ENCODE assay signal across 11 mouse cellular contexts in genomic region chr11:116738411-116738810, GRCm38 (mm10). TPM values are rescaled to one million over a fixed set of nuclear protein-coding genes. Genes with fewer than 3 reads are reported as not detected.
DNase-seq lines count a peak whose midpoint lies in the region; ATAC-seq and TF ChIP-seq lines count a peak whose summit lies in the region.
"Had no signal": no experiment of that assay in that cellular context is flagged by ENCODE, and none has a peak within 500 bp of the region (broad histone marks: within the 10 kb centered on the region; RNA-seq: fewer than 3 reads in every experiment).

No protein-coding gene starts in this region.

- no peaks in the 10 kb centered on the region for H3K4me1 ChIP-seq in liver, embryonic 11.5 days (replicated peaks; ENCODE audit: control insufficient read depth, insufficient read depth, low read length)
- H3K4me1 ChIP-seq in lung, postnatal 0 days (ENCODE audit: insufficient read depth, low read depth, low read length) = no peaks in the 10 kb centered on the region
- H3K4me1 ChIP-seq: embryonic facial prominence, embryonic 15.5 days had no signal

- no peak for TF ChIP-seq EP300 in lung, postnatal 0 days (IDR thresholded peaks at IDR 0.05)

- no peaks in the 10 kb centered on the region for H3K27me3 ChIP-seq in liver, embryonic 11.5 days (replicated peaks; ENCODE audit: control insufficient read depth, insufficient read depth, low read length)
- H3K27me3 ChIP-seq in lung, postnatal 0 days (replicated peaks; ENCODE audit: insufficient read depth, low read length) = no peaks in the 10 kb centered on the region
- H3K27me3 ChIP-seq: embryonic facial prominence, embryonic 15.5 days had no signal

- H3K4me3 ChIP-seq in liver, embryonic 11.5 days (ENCODE audit: low read depth, low read length) = no peak overlapping the region
- H3K4me3 ChIP-seq in lung, postnatal 0 days (ENCODE audit: low read depth, low read length) = no peak overlapping the region
- H3K4me3 ChIP-seq: embryonic facial prominence, embryonic 15.5 days had no signal

- WGBS in liver, embryonic 11.5 days = 45% methylated on average over 11 of the region's 11 CpGs
- 42% methylated on average over 11 of the region's 11 CpGs for WGBS in lung, postnatal 0 days

- no peak overlapping the region for H3K4me2 ChIP-seq in liver, embryonic 11.5 days
- H3K4me2 ChIP-seq in lung, postnatal 0 days (replicated peaks; ENCODE audit: low read depth, low read length) = no peak overlapping the region
- H3K4me2 ChIP-seq: embryonic facial prominence, embryonic 15.5 days had no signal

- no peak overlapping the region for H3K9ac ChIP-seq in liver, embryonic 11.5 days (ENCODE audit: low read depth, low read length)
- H3K9ac ChIP-seq in lung, postnatal 0 days (replicated peaks; ENCODE audit: low read depth) = no peak overlapping the region
- H3K9ac ChIP-seq: embryonic facial prominence, embryonic 15.5 days had no signal

- ATAC-seq in liver, embryonic 11.5 days (replicated peaks; ENCODE audit: low FRiP score) = no peak
- ATAC-seq in lung, postnatal 0 days = no peak

- no peaks in the 10 kb centered on the region for H3K9me3 ChIP-seq in liver, embryonic 11.5 days (ENCODE audit: control insufficient read depth, low read length)
- H3K9me3 ChIP-seq in lung, postnatal 0 days (ENCODE audit: low read length) = no peaks in the 10 kb centered on the region
- H3K9me3 ChIP-seq: embryonic facial prominence, embryonic 15.5 days had no signal

- H3K36me3 ChIP-seq in liver, embryonic 11.5 days (ENCODE audit: control insufficient read depth, insufficient read depth, low read length) = no peaks in the 10 kb centered on the region
- H3K36me3 ChIP-seq in lung, postnatal 0 days (ENCODE audit: insufficient read depth, low read length) = no peaks in the 10 kb centered on the region
- H3K36me3 ChIP-seq: embryonic facial prominence, embryonic 15.5 days had no signal

- peak; percentile 21 for DNase-seq in embryo, embryonic 9.5 days (ENCODE audit: extremely low spot score)
- no peak for DNase-seq in embryo, embryonic 10.5 days (ENCODE audit: low spot score)
- DNase-seq in liver (peak; percentile 19), ES-CJ7 (ENCODE audit: low read depth, low spot score) (peak; percentile 49)
- DNase-seq in liver, embryonic 11.5 days (ENCODE audit: low spot score) = no peak
- peak; percentile 39 for DNase-seq in lung, postnatal 0 days (ENCODE audit: low spot score)
- no peak for DNase-seq in layer of hippocampus, adult 8-10 months (ENCODE audit: low spot score in 2 of 2)
- DNase-seq in right cerebral cortex, postnatal 4 days = no peak
- DNase-seq: heart, adult 18-20 months had no signal

- H3K27ac ChIP-seq in liver, embryonic 11.5 days (ENCODE audit: low read depth, low read length) = no peak overlapping the region
- no peak overlapping the region for H3K27ac ChIP-seq in lung, postnatal 0 days (ENCODE audit: low read length)
- H3K27ac ChIP-seq: embryonic facial prominence, embryonic 15.5 days had no signal

- TF ChIP-seq CTCF in lung, postnatal 0 days (IDR thresholded peaks at IDR 0.05) = peak; percentile 74

RNA-seq across cellular contexts. Expression of gene St6galnac1, which starts 36.9 kb away (rescaled TPM):
- not detected in 2 replicates for polyA plus RNA-seq in liver, embryonic 11.5 days (2014; fragmentation: Nextera tagmentation; extraction: Ambion mirVana)
- polyA plus RNA-seq in lung, postnatal 0 days (2015; fragmentation: Nextera tagmentation; extraction: Ambion mirVana) = not detected in 2 replicates
- not detected for total RNA-seq in layer of hippocampus, adult 8-10 months (2022)
- total RNA-seq: heart, adult 18-20 months had no signal
- polyA plus RNA-seq: embryonic facial prominence, embryonic 15.5 days; liver, embryonic 16.5 days had no signal

Comparison
In these comparisons a context has a peak if more than half of its experiments do, and no peak if none do; other contexts are left out.
1. DNase-seq: peak in embryo, embryonic 9.5 days (single experiment), liver (single experiment), ES-CJ7 (single experiment) and lung, postnatal 0 days (single experiment); none in embryo, embryonic 10.5 days (single experiment), liver, embryonic 11.5 days (single experiment), layer of hippocampus, adult 8-10 months (0 of 2) and right cerebral cortex, postnatal 4 days (single experiment).